Mouse (Mus musculus) liver, embryonic 11.5 days (tissue): Measurements from ENCODE around the gene Snph. TPM values are rescaled to one million over a fixed set of nuclear protein-coding genes. Genes with fewer than 3 reads are reported as not detected.
"Not testable (repeated sequence)": the region's sequence is repeated elsewhere in the genome, so short reads cannot be mapped to it uniquely, and the experiment has no call there.

Experiments
- ATAC-seq: fragments of 200-750 bp; cut with Nextera tagmentation; replicated peaks from 2 replicates; pipeline ENCODE4 v1.8.0; 2017; ENCODE audit warnings: moderate number of reproducible peaks, mild to moderate bottlenecking, moderate TSS enrichment, moderate library complexity; ENCODE audit not compliant: low FRiP score
- DNase-seq: peaks from one replicate; pipeline ENCODE4 v3.0.0-alpha.2; 2017; ENCODE audit warnings: low spot score
- H3K27ac ChIP-seq: fragments of 300-500 bp; sonication (generic); 2 replicates; pipeline ENCODE4 v1.5.1; 2014; ENCODE audit warnings: mild to moderate bottlenecking, low read depth, low read length, control low read depth
- H3K27me3 ChIP-seq: fragments of 300-500 bp; sonication (generic); replicated peaks from 2 replicates; pipeline ENCODE4 v1.6.1; 2014; ENCODE audit warnings: low read length, mixed read lengths; ENCODE audit not compliant: control insufficient read depth, insufficient read depth
- H3K36me3 ChIP-seq: fragments of 300-500 bp; sonication (generic); 2 replicates; pipeline ENCODE4 v1.6.1; 2014; ENCODE audit warnings: mild to moderate bottlenecking, low read length, moderate library complexity, mixed read lengths; ENCODE audit not compliant: control insufficient read depth, insufficient read depth
- H3K4me1 ChIP-seq: fragments of 300-500 bp; sonication (generic); replicated peaks from 2 replicates; pipeline ENCODE4 v1.6.1; 2014; ENCODE audit warnings: low read length, mixed read lengths; ENCODE audit not compliant: control insufficient read depth, insufficient read depth
- H3K4me2 ChIP-seq: fragments of 300-500 bp; sonication (generic); 2 replicates; pipeline ENCODE4 v1.6.1; 2014; ENCODE audit warnings: mild to moderate bottlenecking, control low read depth, moderate library complexity
- H3K4me3 ChIP-seq: fragments of 300-500 bp; sonication (generic); 2 replicates; pipeline ENCODE4 v1.5.1; 2014; ENCODE audit warnings: low read depth, low read length, control low read depth
- H3K9ac ChIP-seq: fragments of 300-500 bp; sonication (generic); 2 replicates; pipeline ENCODE4 v1.6.1; 2014; ENCODE audit warnings: low read depth, low read length, control low read depth
- H3K9me3 ChIP-seq: fragments of 300-500 bp; sonication (generic); 2 replicates; pipeline ENCODE4 v1.6.1; 2016; ENCODE audit warnings: low read length, inconsistent platforms, mixed read lengths; ENCODE audit not compliant: control insufficient read depth
- WGBS: fragments of 180-500 bp; shearing (Covaris S2); extraction: QIAGEN DNeasy Blood & Tissue Kit; methylation state at CpG from one replicate; pipeline ENCODE4 v1.1.7; 2014; 5-methylcytosine and 5-hydroxymethylcytosine counted together
- polyA plus RNA-seq: library from polyadenylated mRNA; unstranded; fragments of >200 nt; fragmentation: Nextera tagmentation; extraction: Ambion mirVana; gene quantifications from 2 replicates; pipeline ENCODE4 v1.2.1, GENCODE M21; 2014

Gene Snph
- polyA plus RNA-seq, 1 experiment from 2014 or later = 0.56 TPM

DNA sequence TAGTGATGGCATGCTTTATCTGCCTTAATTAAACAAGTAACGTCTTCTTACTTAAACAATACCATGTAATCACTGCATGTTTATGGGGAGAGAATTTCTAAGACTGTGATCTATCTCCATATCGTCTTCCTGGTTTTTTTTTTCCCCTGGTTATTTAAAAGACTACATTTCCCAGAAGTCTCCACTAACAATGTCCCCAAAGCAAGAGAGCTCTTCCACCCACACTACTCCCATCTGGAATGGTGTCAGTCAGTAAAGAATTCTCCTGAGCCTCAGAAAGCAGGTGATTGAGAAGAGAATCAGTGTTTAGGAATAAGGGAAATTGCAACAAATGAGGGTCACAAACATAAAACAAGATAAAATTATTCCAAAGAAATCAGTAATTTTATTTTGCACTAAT is 2.5 kb upstream of the Snph start:
- peaks cover 38% of the 10 kb centered on the region for H3K27me3 ChIP-seq
- DNase-seq = no peak
- no peaks in the 10 kb centered on the region for H3K4me1 ChIP-seq
- no peaks in the 10 kb centered on the region for H3K9me3 ChIP-seq
- H3K4me3 ChIP-seq = no peak overlapping the region
- no peak overlapping the region for H3K27ac ChIP-seq
- 31% methylated on average over 2 of the region's 2 CpGs for WGBS
- no peak overlapping the region for H3K9ac ChIP-seq
- H3K36me3 ChIP-seq = no peaks in the 10 kb centered on the region
- no peak for ATAC-seq
- no peak overlapping the region for H3K4me2 ChIP-seq

DNA sequence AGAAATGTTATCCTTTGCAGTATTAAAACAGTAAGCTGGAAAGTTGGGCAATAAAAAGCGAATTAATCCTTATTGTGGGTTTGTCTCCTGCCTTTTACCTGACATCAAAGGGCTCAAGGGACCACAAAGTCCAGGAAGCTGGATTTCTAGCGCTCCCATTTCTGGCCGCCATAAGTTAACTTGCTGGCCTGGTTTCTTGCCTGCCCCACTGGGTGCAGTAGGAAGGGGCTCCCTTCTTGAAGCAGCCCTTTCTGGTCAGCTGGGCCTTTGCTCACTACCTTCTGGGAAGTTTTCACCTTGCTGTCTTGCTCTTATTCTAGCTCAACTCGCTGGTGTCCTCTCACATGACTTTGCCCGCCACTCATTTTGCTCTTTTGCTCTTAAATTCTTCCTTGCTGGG is 589 bp upstream of the Snph start:
- Histone ChIP-seq H3K4me2 (no peak overlapping the region), H3K9ac (no peak overlapping the region), H3K9me3 (no peaks in the 10 kb centered on the region), H3K36me3 (no peaks in the 10 kb centered on the region), H3K4me1 (no peaks in the 10 kb centered on the region), H3K4me3 (no peak overlapping the region), H3K27me3 (peaks cover 41% of the 10 kb centered on the region), H3K27ac (no peak overlapping the region)
- DNase-seq (no peak), ATAC-seq (no peak)
- WGBS = 45% methylated on average over 5 of the region's 5 CpGs

DNA sequence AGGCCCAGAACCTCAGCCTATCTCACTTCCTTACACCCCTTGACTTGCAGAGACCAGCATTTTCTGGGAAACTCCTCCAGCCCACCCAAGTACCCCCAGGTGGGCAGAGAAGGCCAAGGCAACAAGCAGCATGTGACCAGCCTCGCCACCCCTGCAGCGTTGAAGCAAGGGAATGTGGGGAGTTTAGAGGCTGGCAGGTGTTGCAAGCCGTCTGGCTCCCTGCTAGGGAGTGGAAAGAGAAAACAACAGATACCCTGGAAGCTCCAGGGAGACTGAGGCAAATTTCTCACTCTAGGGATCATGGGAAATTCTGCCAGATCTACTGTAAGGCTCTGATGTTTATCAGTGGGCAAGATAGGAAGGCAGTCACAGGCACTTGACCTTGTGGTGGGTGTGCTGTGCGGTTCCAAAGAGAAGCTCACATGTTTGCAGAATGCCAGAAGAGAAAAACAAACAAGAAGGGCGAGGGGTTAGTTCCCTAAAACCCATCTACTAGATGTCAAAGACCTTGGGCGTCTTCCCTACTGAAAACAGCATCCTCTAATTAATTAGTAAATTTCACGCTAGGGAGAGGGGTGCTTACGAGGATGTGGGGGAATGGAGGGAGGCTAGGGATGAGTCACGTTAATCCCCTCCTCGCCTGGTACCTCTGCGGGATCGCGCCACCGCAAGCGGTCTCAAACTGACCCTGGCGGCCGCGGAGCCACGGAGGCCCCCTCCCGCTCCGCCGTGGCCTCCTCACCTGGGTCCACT is 811 bp downstream of the Snph start:
- ATAC-seq (no peak), DNase-seq (no peak)
- 4% methylated on average over 22 of the region's 22 CpGs for WGBS
- Histone ChIP-seq H3K4me2 (peak overlapping the region; percentile 87), H3K9ac (peak overlapping the region; percentile 40), H3K36me3 (no peaks in the 10 kb centered on the region), H3K4me3 (peak overlapping the region; percentile 52), H3K27ac (no peak overlapping the region), H3K9me3 (no peaks in the 10 kb centered on the region), H3K27me3 (peaks cover 41% of the 10 kb centered on the region), H3K4me1 (no peaks in the 10 kb centered on the region)

DNA sequence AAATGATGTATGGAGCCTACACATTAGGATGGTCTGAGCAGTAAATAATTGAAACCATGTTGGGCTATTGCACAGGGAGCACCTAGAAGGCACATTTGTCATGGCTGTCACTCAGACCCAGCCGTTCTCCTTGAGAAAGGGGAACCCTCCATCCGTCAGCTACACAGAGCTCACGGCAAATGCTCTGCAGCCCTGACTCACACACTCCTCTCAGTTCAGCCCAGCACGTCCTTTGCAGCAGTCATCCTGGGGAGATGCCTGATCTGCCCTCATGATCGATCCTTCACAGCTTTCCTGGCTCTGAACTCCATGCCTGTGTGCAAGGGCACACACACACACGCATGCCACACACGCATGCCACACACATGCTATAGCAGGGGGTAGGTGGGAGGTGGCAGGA is 3.1 kb downstream of the Snph start:
- H3K4me2 ChIP-seq = no peak overlapping the region
- no peak overlapping the region for H3K27ac ChIP-seq
- peaks cover 41% of the 10 kb centered on the region for H3K27me3 ChIP-seq
- ATAC-seq = no peak
- H3K9me3 ChIP-seq = no peaks in the 10 kb centered on the region
- DNase-seq = no peak
- 56% methylated on average over 7 of the region's 7 CpGs for WGBS
- H3K4me1 ChIP-seq = no peaks in the 10 kb centered on the region
- H3K4me3 ChIP-seq = no peak overlapping the region
- no peaks in the 10 kb centered on the region for H3K36me3 ChIP-seq
- H3K9ac ChIP-seq = no peak overlapping the region

DNA sequence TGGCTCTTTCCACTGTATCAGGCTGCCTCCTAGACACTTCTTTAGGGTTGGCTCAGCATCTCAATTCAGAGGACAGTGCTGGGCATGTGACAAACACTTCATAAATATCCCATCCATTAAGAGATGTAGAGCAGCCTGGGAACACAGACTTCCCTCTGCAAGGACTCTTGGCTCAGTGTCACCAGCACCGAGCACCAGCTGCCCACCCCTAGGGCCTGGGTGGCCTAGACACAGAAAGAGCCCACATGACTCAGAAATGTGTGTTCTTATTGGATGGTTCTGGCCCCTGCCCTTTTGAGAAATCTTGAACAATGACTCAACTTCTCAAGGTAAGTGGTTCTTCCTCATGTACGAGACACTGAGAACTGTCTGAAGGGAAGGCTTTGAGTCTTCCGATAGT is 4.4 kb downstream of the Snph start:
- no peak for DNase-seq
- no peak for ATAC-seq

DNA sequence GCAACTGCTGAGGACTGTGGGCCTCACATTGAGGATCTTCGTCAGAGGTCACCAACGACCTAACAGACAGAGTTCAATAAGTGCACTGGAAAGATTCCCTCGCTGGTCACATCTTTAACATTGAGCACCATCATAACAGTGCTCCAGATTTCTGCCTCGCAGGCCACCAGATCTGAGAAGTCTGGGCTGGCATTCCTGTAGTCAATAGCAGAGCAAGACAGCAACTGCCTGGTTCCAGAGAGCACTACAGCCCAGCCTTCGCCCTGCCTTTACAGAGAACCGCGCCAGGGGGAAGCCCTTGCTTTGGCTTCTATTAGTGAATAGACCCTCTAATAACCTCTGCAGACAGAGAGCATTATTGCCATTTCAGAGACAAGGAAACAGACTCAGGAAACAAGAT is 6.1 kb downstream of the Snph start:
- Histone ChIP-seq H3K4me1 (no peaks in the 10 kb centered on the region), H3K4me2 (no peak overlapping the region)

More for the DNA sequence above, 4.4 kb downstream of the Snph start:
- Histone ChIP-seq H3K36me3 (no peaks in the 10 kb centered on the region), H3K4me2 (no peak overlapping the region), H3K9me3 (no peaks in the 10 kb centered on the region), H3K4me1 (no peaks in the 10 kb centered on the region), H3K27ac (no peak overlapping the region), H3K4me3 (no peak overlapping the region), H3K27me3 (peaks cover 30% of the 10 kb centered on the region), H3K9ac (no peak overlapping the region)
- 80% methylated on average over 3 of the region's 3 CpGs for WGBS

DNA sequence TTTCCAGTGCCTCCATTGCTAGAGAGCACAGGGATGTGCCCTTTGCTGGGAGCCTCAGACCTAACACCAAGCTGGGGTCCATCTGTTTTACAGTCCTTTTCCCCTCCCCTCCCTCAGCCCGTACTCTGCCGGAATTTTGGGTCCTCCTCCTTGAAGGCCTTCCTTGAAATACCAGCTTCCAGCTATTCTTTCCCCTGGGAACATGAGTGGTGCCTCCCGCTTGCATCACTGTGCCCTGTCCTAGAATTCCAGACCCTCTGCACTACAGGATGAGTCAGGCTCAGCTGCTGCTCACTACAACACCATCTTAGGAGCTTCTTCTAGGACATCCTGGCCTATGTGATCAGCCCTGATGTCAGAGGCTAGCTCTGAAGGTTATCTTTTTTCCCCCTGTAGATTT is 8.6 kb downstream of the Snph start:
- Histone ChIP-seq H3K4me2 (no peak overlapping the region), H3K4me3 (no peak overlapping the region), H3K4me1 (no peaks in the 10 kb centered on the region), H3K27ac (no peak overlapping the region), H3K9me3 (no peaks in the 10 kb centered on the region), H3K9ac (no peak overlapping the region), H3K36me3 (no peaks in the 10 kb centered on the region), H3K27me3 (no peaks in the 10 kb centered on the region)
- ATAC-seq = no peak
- 72% methylated on average over 3 of the region's 3 CpGs for WGBS
- no peak for DNase-seq

More for the DNA sequence above, 6.1 kb downstream of the Snph start:
- 85% methylated on average over 7 of the region's 7 CpGs for WGBS
- peaks cover 13% of the 10 kb centered on the region for H3K27me3 ChIP-seq
- H3K9me3 ChIP-seq = no peaks in the 10 kb centered on the region
- H3K9ac ChIP-seq = no peak overlapping the region
- no peak for DNase-seq
- H3K27ac ChIP-seq = no peak overlapping the region
- no peak overlapping the region for H3K4me3 ChIP-seq
- ATAC-seq = no peak
- H3K36me3 ChIP-seq = no peaks in the 10 kb centered on the region

DNA sequence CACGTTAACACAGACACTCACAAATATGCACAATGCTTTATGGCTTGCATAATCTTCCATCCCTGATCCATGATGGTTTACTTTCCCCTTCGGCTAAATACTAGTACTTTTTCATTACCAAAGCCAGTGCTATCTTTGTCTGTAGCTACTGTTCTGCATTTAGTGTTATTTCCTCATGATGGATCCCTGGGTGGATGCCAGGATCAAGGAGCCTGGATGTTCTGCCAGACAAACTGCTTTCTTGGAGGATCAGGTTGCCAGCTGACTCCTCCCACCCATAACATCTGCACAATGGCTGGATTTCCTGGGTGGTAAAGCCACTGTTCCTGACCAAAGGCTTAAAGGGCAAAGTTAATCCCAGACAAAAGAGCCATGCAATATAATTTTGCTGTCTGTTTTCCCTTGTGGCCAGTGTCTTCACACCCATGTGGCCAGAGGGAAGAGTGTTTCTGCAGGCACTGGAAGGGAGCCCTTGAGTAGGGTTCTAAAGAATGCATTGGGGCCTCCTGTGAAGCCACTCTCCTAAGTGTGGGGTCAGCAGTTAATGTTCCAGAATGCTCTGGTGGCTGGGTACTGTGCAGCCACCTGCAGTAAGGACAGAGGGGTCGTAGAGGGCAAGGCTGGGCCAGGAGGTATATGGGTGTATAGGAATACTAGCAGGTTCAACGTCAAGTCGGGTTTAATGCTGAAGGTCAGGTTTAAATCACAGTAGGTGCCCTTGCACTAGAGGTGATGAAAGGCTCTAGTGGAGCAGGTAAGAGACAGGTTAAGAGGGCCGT is 15.7 kb downstream of the Snph start:
- DNase-seq (no peak), ATAC-seq (no peak)
- Histone ChIP-seq H3K4me2 (no peak overlapping the region), H3K4me3 (no peak overlapping the region), H3K36me3 (no peaks in the 10 kb centered on the region), H3K4me1 (no peaks in the 10 kb centered on the region), H3K27ac (no peak overlapping the region), H3K9ac (no peak overlapping the region), H3K9me3 (no peaks in the 10 kb centered on the region), H3K27me3 (no peaks in the 10 kb centered on the region)
- 73% methylated on average over 6 of the region's 6 CpGs for WGBS

DNA sequence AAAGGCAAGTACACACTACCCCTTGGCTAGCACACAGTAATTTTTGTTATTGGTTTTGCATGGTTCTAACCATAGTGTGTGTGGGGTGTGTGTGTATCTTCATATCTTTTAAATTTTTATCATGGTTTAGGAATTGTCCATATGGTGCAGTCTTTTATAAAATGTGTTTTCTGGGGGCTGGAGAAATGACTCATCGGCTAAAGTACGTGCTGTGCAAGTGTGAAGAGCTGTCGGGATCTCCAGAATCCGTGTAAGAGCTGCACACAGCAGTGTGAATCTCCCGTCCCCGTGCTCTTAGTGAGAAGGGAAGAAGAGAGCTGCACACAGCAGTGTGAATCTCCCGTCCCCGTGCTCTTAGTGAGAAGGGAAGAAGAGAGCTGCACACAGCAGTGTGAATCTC is 16.6 kb downstream of the Snph start:
- not testable (repeated sequence) for H3K27ac ChIP-seq, H3K36me3 ChIP-seq, H3K9me3 ChIP-seq, H3K4me2 ChIP-seq, H3K9ac ChIP-seq, H3K4me3 ChIP-seq, H3K27me3 ChIP-seq, DNase-seq, H3K4me1 ChIP-seq, ATAC-seq
- 71% methylated on average over 6 of the region's 8 CpGs for WGBS
